Comparison of ENCODE assay signal across 35 mouse cellular contexts in genomic region chr14:99876791-99877578, GRCm38 (mm10).
DNase-seq lines count a peak whose midpoint lies in the region; ATAC-seq and TF ChIP-seq lines count a peak whose summit lies in the region.
"Had no signal": no experiment of that assay in that cellular context is flagged by ENCODE, and none has a peak within 500 bp of the region (broad histone marks: within the 10 kb centered on the region; RNA-seq: fewer than 3 reads in every experiment).

No protein-coding gene starts in this region.

- no peaks in the 10 kb centered on the region for H3K27me3 ChIP-seq in embryonic facial prominence, embryonic 14.5 days (replicated peaks; ENCODE audit: control insufficient read depth, insufficient read depth, low read length)
- no peaks in the 10 kb centered on the region for H3K27me3 ChIP-seq in embryonic facial prominence, embryonic 10.5 days (replicated peaks; ENCODE audit: low read depth, poor library complexity, severe bottlenecking)
- no peaks in the 10 kb centered on the region for H3K27me3 ChIP-seq in myocyte (ENCODE audit: control insufficient read depth, insufficient read depth, insufficient read length)
- H3K27me3 ChIP-seq: CH12.LX; embryonic facial prominence, embryonic 13.5 days; forebrain, embryonic 13.5 days; heart, embryonic 12.5 days; hindbrain, embryonic 13.5 days; limb, embryonic 13.5 days; lung, embryonic 15.5 days; neural tube, embryonic 12.5 days had no signal

- H3K27ac ChIP-seq in embryonic facial prominence, embryonic 14.5 days (replicated peaks; ENCODE audit: low read depth, low read length), result no peak overlapping the region
- no peak overlapping the region for H3K27ac ChIP-seq in embryonic facial prominence, embryonic 10.5 days (replicated peaks)
- H3K27ac ChIP-seq: embryonic facial prominence, embryonic 13.5 days; forebrain, embryonic 13.5 days; heart, adult 2 months; hindbrain, embryonic 13.5 days; left cerebral cortex, adult 2 months; limb, embryonic 13.5 days; lung, embryonic 15.5 days; neural tube, embryonic 12.5 days had no signal

- WGBS in embryonic facial prominence, embryonic 14.5 days, result 67% methylated on average over 5 of the region's 5 CpGs
- 83% methylated on average over 5 of the region's 5 CpGs for WGBS in embryonic facial prominence, embryonic 10.5 days

- H3K4me1 ChIP-seq in embryonic facial prominence, embryonic 14.5 days (ENCODE audit: control insufficient read depth, insufficient read depth, low read length), result no peaks in the 10 kb centered on the region
- H3K4me1 ChIP-seq in embryonic facial prominence, embryonic 10.5 days, result no peaks in the 10 kb centered on the region
- H3K4me1 ChIP-seq: embryonic facial prominence, embryonic 13.5 days; forebrain, embryonic 13.5 days; hindbrain, embryonic 13.5 days; lung, embryonic 15.5 days; neural tube, embryonic 12.5 days had no signal

- 0 out of 2 replicates have a peak, but pooled peaks cover 4% of the 10 kb centered on the region for H3K9me3 ChIP-seq in embryonic facial prominence, embryonic 14.5 days (ENCODE audit: control insufficient read depth, low read length)
- no peaks in the 10 kb centered on the region for H3K9me3 ChIP-seq in embryonic facial prominence, embryonic 10.5 days
- H3K9me3 ChIP-seq: embryonic facial prominence, embryonic 13.5 days; forebrain, embryonic 13.5 days; hindbrain, embryonic 13.5 days; limb, embryonic 13.5 days; lung, embryonic 15.5 days; neural tube, embryonic 12.5 days had no signal

- no peak for ATAC-seq in embryonic facial prominence, embryonic 14.5 days (ENCODE audit: low read depth)
- ATAC-seq in CD4-positive, CD25-positive, alpha-beta regulatory T cell, adult 4 months, result no peak
- ATAC-seq: forebrain, embryonic 13.5 days; intestine, embryonic 16.5 days had no signal

- no peak overlapping the region for H3K9ac ChIP-seq in embryonic facial prominence, embryonic 14.5 days (ENCODE audit: low read depth, low read length)
- H3K9ac ChIP-seq: embryonic facial prominence, embryonic 13.5 days; forebrain, embryonic 13.5 days; heart, embryonic 12.5 days; hindbrain, embryonic 13.5 days; limb, embryonic 13.5 days; lung, embryonic 15.5 days; neural tube, embryonic 12.5 days had no signal

- no peaks in the 10 kb centered on the region for H3K79me2 ChIP-seq in myocyte (ENCODE audit: control insufficient read depth, insufficient read depth)

- no peak overlapping the region for H3K4me3 ChIP-seq in embryonic facial prominence, embryonic 14.5 days (ENCODE audit: low read depth, low read length)
- no peak overlapping the region for H3K4me3 ChIP-seq in embryonic facial prominence, embryonic 10.5 days
- H3K4me3 ChIP-seq in myocyte, result no peak overlapping the region
- H3K4me3 ChIP-seq: embryonic facial prominence, embryonic 13.5 days; erythroblast, embryonic 14.5 days; forebrain, embryonic 13.5 days; heart, adult 2 months; heart, embryonic 12.5 days; hindbrain, embryonic 13.5 days; left cerebral cortex, adult 2 months; limb, embryonic 13.5 days; lung, embryonic 15.5 days; neural tube, embryonic 12.5 days had no signal

- peak; percentile 46 for DNase-seq in embryonic facial prominence, embryonic 14.5 days (ENCODE audit: low spot score)
- DNase-seq in embryonic facial prominence, embryonic 10.5 days (ENCODE audit: low spot score), result no peak
- DNase-seq in 416B (ENCODE audit: low read depth) (peak; percentile 86), adipocyte (ENCODE audit: low spot score) (peak; percentile 29)
- DNase-seq in embryo, embryonic 9.5 days (ENCODE audit: extremely low spot score), result no peak
- DNase-seq in frontal cortex, postnatal 25 days (ENCODE audit: low spot score in 2 of 2), result no peak
- DNase-seq: adrenal gland, adult 2 months; adrenal gland, postnatal 36 days; cerebellum, adult 18-20 months; cerebellum, postnatal 10 days; gastrocnemius, postnatal 25 days; heart, adult 2 months; heart, postnatal 4 days; kidney, adult 9 months; kidney, postnatal 14 days; layer of hippocampus, adult 9-11 months; lung, postnatal 4 days; right cerebral cortex, adult 18-20 months; right cerebral cortex, postnatal 4 days; thymus, adult 2 months; thymus, postnatal 36 days had no signal

- no peak overlapping the region for H3ac ChIP-seq in myocyte (ENCODE audit: control insufficient read depth, insufficient read length)

- H3K36me3 ChIP-seq in embryonic facial prominence, embryonic 14.5 days (ENCODE audit: control insufficient read depth, insufficient read depth, low read length), result peaks cover 12% of the 10 kb centered on the region
- H3K36me3 ChIP-seq in embryonic facial prominence, embryonic 10.5 days (replicated peaks), result peaks cover 21% of the 10 kb centered on the region
- H3K36me3 ChIP-seq in myocyte (ENCODE audit: control insufficient read depth, insufficient read depth), result no peaks in the 10 kb centered on the region

- TF ChIP-seq POLR2A in myocyte (IDR thresholded peaks at IDR 0.05; ENCODE audit: insufficient read length, low read depth), result no peak

- H3K4me2 ChIP-seq in embryonic facial prominence, embryonic 14.5 days (ENCODE audit: low read depth, low read length), result no peak overlapping the region
- no peak overlapping the region for H3K4me2 ChIP-seq in myocyte (ENCODE audit: low read depth)
- H3K4me2 ChIP-seq: embryonic facial prominence, embryonic 13.5 days; forebrain, embryonic 13.5 days; heart, embryonic 12.5 days; hindbrain, embryonic 13.5 days; limb, embryonic 13.5 days; liver, embryonic 11.5 days; lung, embryonic 15.5 days; neural tube, embryonic 12.5 days had no signal

TF ChIP-seq in myocyte, 11 proteins besides CTCF, POLR2A, EP300 and RAD21:
- TF ChIP-seq USF1 (IDR thresholded peaks at IDR 0.05; ENCODE audit: low read depth) (no peak), E2F4 (IDR thresholded peaks at IDR 0.05; ENCODE audit: insufficient read depth) (no peak), TCF12 (IDR thresholded peaks at IDR 0.05; ENCODE audit: insufficient read depth, poor library complexity, severe bottlenecking) (no peak), SRF (IDR thresholded peaks at IDR 0.05; ENCODE audit: control insufficient read depth, insufficient read length, low read depth) (no peak), MYOG (IDR thresholded peaks at IDR 0.05; ENCODE audit: control insufficient read depth in 1 of 3, insufficient read depth in 1 of 3, insufficient read length in 2 of 3, low read depth in 2 of 3) (no peak), TCF3 (IDR thresholded peaks at IDR 0.05; ENCODE audit: insufficient read length, low read depth) (no peak), MYOD1 (IDR thresholded peaks at IDR 0.05; ENCODE audit: control insufficient read depth in 1 of 3, insufficient read length in 2 of 3, low read depth in 2 of 3) (peak in 1 of 3 experiments; percentile 6), CEBPB (IDR thresholded peaks at IDR 0.05; ENCODE audit: insufficient read depth, poor library complexity, severe bottlenecking) (peak; percentile 86), MAX (IDR thresholded peaks at IDR 0.05; ENCODE audit: low read depth) (no peak)

Comparison
In these comparisons a context has a peak if more than half of its experiments do, and no peak if none do; other contexts are left out.
1. DNase-seq: peak in embryonic facial prominence, embryonic 14.5 days (single experiment), 416B (single experiment) and adipocyte (single experiment); none in embryonic facial prominence, embryonic 10.5 days (single experiment), embryo, embryonic 9.5 days (single experiment) and frontal cortex, postnatal 25 days (0 of 2).